Mouse (Mus musculus) embryonic facial prominence, embryonic 11.5 days (tissue): ENCODE data around the gene 4933428G20Rik. TPM values are rescaled to one million over a fixed set of nuclear protein-coding genes. Genes with fewer than 3 reads are reported as not detected.

Experiments
- ATAC-seq: fragments of 200-750 bp; cut with Nextera tagmentation; replicated peaks from 2 replicates; pipeline ENCODE4 v1.8.0; 2017; ENCODE audit warnings: low read depth; ENCODE audit not compliant: insufficient number of reproducible peaks, low FRiP score, low TSS enrichment
- DNase-seq: peaks from one replicate; pipeline ENCODE4 v3.0.0-alpha.2; 2015; ENCODE audit warnings: low spot score
- H3K27ac ChIP-seq: fragments of 300-500 bp; sonication (generic); replicated peaks from 2 replicates; pipeline ENCODE4 v1.5.1; 2014; ENCODE audit warnings: mild to moderate bottlenecking, low read depth, low read length, control low read depth
- H3K27me3 ChIP-seq: fragments of 300-500 bp; sonication (generic); 2 replicates; pipeline ENCODE4 v1.6.1; 2014; ENCODE audit warnings: mild to moderate bottlenecking, low read length, moderate library complexity, mixed read lengths; ENCODE audit not compliant: control insufficient read depth, insufficient read depth
- H3K36me3 ChIP-seq: fragments of 300-500 bp; sonication (generic); replicated peaks from 2 replicates; pipeline ENCODE4 v1.6.1; 2014; ENCODE audit warnings: low read depth, mild to moderate bottlenecking, low read length, moderate library complexity, mixed read lengths; ENCODE audit not compliant: control insufficient read depth, insufficient read depth
- H3K4me1 ChIP-seq: fragments of 300-500 bp; sonication (generic); 2 replicates; pipeline ENCODE4 v1.6.1; 2014; ENCODE audit warnings: low read length, mixed read lengths; ENCODE audit not compliant: control insufficient read depth, insufficient read depth
- H3K4me2 ChIP-seq: fragments of 300-500 bp; sonication (generic); 2 replicates; pipeline ENCODE4 v1.6.1; 2014; ENCODE audit warnings: low read depth, mild to moderate bottlenecking, control low read depth, low read length, moderate library complexity
- H3K4me3 ChIP-seq: fragments of 300-500 bp; sonication (generic); 2 replicates; pipeline ENCODE4 v1.5.1; 2014; ENCODE audit warnings: low read depth, low read length, control low read depth
- H3K9ac ChIP-seq: fragments of 300-500 bp; sonication (generic); replicated peaks from 2 replicates; pipeline ENCODE4 v1.6.1; 2014; ENCODE audit warnings: mild to moderate bottlenecking, control low read depth, low read length
- H3K9me3 ChIP-seq: fragments of 300-500 bp; sonication (generic); replicated peaks from 2 replicates; pipeline ENCODE4 v1.6.1; 2016; ENCODE audit warnings: mild to moderate bottlenecking, low read length, inconsistent platforms, mixed read lengths; ENCODE audit not compliant: control insufficient read depth
- WGBS: fragments of 180-500 bp; shearing (Covaris S2); extraction: QIAGEN DNeasy Blood & Tissue Kit; methylation state at CpG from one replicate; pipeline ENCODE4 v1.1.7; 2014; 5-methylcytosine and 5-hydroxymethylcytosine counted together
- polyA plus RNA-seq: library from polyadenylated mRNA; unstranded; fragments of >200 nt; fragmentation: Nextera tagmentation; extraction: Ambion mirVana; gene quantifications from 2 replicates; pipeline ENCODE4 v1.2.1, GENCODE M21; 2014

The 4933428G20Rik gene
- polyA plus RNA-seq, 1 experiment from 2014 or later = not detected

- DNase-seq (no peak), ATAC-seq (no peak)
- H3K4me2 ChIP-seq = no peak overlapping the region
- peaks cover 9% of the 10 kb centered on the region for H3K27me3 ChIP-seq
- H3K9me3 ChIP-seq = no peaks in the 10 kb centered on the region
- H3K4me1 ChIP-seq = peaks cover 4% of the 10 kb centered on the region
- H3K9ac ChIP-seq = no peak overlapping the region
- no peak overlapping the region for H3K27ac ChIP-seq
- no peaks in the 10 kb centered on the region for H3K36me3 ChIP-seq
- WGBS = 55% methylated on average over 8 of the region's 8 CpGs
- no peak overlapping the region for H3K4me3 ChIP-seq
Observed at GRCm38 (mm10) chr11:97506331-97506730, 6.2 kb upstream of the 4933428G20Rik start.

GRCm38 (mm10) chr11:97505784-97506183 lies 5.6 kb upstream of the 4933428G20Rik start:
- Histone ChIP-seq H3K4me2 (no peak overlapping the region), H3K4me1 (peaks cover 4% of the 10 kb centered on the region), H3K27me3 (peaks cover 14% of the 10 kb centered on the region), H3K4me3 (no peak overlapping the region), H3K9me3 (no peaks in the 10 kb centered on the region), H3K36me3 (no peaks in the 10 kb centered on the region), H3K27ac (no peak overlapping the region), H3K9ac (no peak overlapping the region)
- no peak for DNase-seq
- ATAC-seq = no peak
- WGBS = 88% methylated on average over 4 of the region's 4 CpGs

GRCm38 (mm10) chr11:97502846-97503245 lies 2.7 kb upstream of the 4933428G20Rik start:
- Histone ChIP-seq H3K9me3 (no peaks in the 10 kb centered on the region), H3K27me3 (peaks cover 32% of the 10 kb centered on the region), H3K4me3 (no peak overlapping the region), H3K4me2 (no peak overlapping the region), H3K4me1 (peaks cover 10% of the 10 kb centered on the region), H3K36me3 (no peaks in the 10 kb centered on the region), H3K27ac (no peak overlapping the region), H3K9ac (no peak overlapping the region)
- DNase-seq = no peak
- no peak for ATAC-seq
- WGBS = 73% methylated on average over 4 of the region's 4 CpGs

GRCm38 (mm10) chr11:97502383-97502782 lies 2.2 kb upstream of the 4933428G20Rik start:
- Histone ChIP-seq H3K9ac (no peak overlapping the region), H3K4me2 (no peak overlapping the region), H3K36me3 (no peaks in the 10 kb centered on the region), H3K4me3 (no peak overlapping the region), H3K27ac (no peak overlapping the region), H3K4me1 (peaks cover 10% of the 10 kb centered on the region), H3K27me3 (peaks cover 32% of the 10 kb centered on the region), H3K9me3 (no peaks in the 10 kb centered on the region)
- ATAC-seq = no peak
- DNase-seq = no peak
- 34% methylated on average over 9 of the region's 9 CpGs for WGBS

- 10% methylated on average over 42 of the region's 51 CpGs for WGBS
- peak overlapping the region; percentile 48 for H3K9ac ChIP-seq
- H3K4me3 ChIP-seq = peak overlapping the region; percentile 36
- peaks cover 10% of the 10 kb centered on the region for H3K4me1 ChIP-seq
- DNase-seq (no peak), ATAC-seq (no peak; the same call in 1 of the 2 replicates)
- peak overlapping the region; percentile 82 for H3K4me2 ChIP-seq
- no peaks in the 10 kb centered on the region for H3K9me3 ChIP-seq
- no peak overlapping the region for H3K27ac ChIP-seq
- peaks cover 32% of the 10 kb centered on the region for H3K27me3 ChIP-seq
- no peaks in the 10 kb centered on the region for H3K36me3 ChIP-seq
Observed at GRCm38 (mm10) chr11:97500720-97501448, 744 bp upstream of the 4933428G20Rik start.

GRCm38 (mm10) chr11:97497543-97497942 lies 2.6 kb downstream of the 4933428G20Rik start:
- Histone ChIP-seq H3K9me3 (no peaks in the 10 kb centered on the region), H3K4me2 (no peak overlapping the region), H3K9ac (no peak overlapping the region), H3K27ac (no peak overlapping the region), H3K36me3 (no peaks in the 10 kb centered on the region; the same call in 1 of the 2 replicates), H3K4me3 (no peak overlapping the region), H3K4me1 (peaks cover 10% of the 10 kb centered on the region), H3K27me3 (peaks cover 32% of the 10 kb centered on the region)
- WGBS = 96% methylated on average over 4 of the region's 4 CpGs
- no peak for ATAC-seq
- DNase-seq = no peak

- WGBS = 58% methylated on average over 3 of the region's 3 CpGs
- ATAC-seq = no peak
- peaks cover 3% of the 10 kb centered on the region for H3K36me3 ChIP-seq
Observed at GRCm38 (mm10) chr11:97492836-97493235, 7.3 kb downstream of the 4933428G20Rik start.

GRCm38 (mm10) chr11:97491640-97492039 lies 8.5 kb downstream of the 4933428G20Rik start:
- 77% methylated on average over 10 of the region's 10 CpGs for WGBS
- ATAC-seq = no peak

More at GRCm38 (mm10) chr11:97492836-97493235, 7.3 kb downstream of the 4933428G20Rik start:
- Histone ChIP-seq H3K9ac (no peak overlapping the region), H3K4me1 (no peaks in the 10 kb centered on the region), H3K4me2 (no peak overlapping the region), H3K4me3 (no peak overlapping the region), H3K27me3 (no peaks in the 10 kb centered on the region), H3K9me3 (no peaks in the 10 kb centered on the region), H3K27ac (no peak overlapping the region)
- DNase-seq = no peak

More at GRCm38 (mm10) chr11:97491640-97492039, 8.5 kb downstream of the 4933428G20Rik start:
- no peak overlapping the region for H3K4me2 ChIP-seq
- H3K36me3 ChIP-seq = peaks cover 3% of the 10 kb centered on the region
- H3K27me3 ChIP-seq = no peaks in the 10 kb centered on the region
- no peaks in the 10 kb centered on the region for H3K4me1 ChIP-seq
- no peaks in the 10 kb centered on the region for H3K9me3 ChIP-seq
- no peak overlapping the region for H3K27ac ChIP-seq
- no peak overlapping the region for H3K9ac ChIP-seq
- H3K4me3 ChIP-seq = no peak overlapping the region
- no peak for DNase-seq
